Mouse (Mus musculus) megakaryocyte-erythroid progenitor cell, adult 5-6 weeks (primary cell): ENCODE measurements around the gene Wrb. TPM values are rescaled to one million over a fixed set of nuclear protein-coding genes. Genes with fewer than 3 reads are reported as not detected.
"Not testable (repeated sequence)": the region's sequence is repeated elsewhere in the genome, so short reads cannot be mapped to it uniquely, and the experiment has no call there.

Experiments
- ATAC-seq: replicated peaks from 2 replicates; pipeline ENCODE4 v1.8.0; 2016; ENCODE audit warnings: mild to moderate bottlenecking, inconsistent platforms; ENCODE audit not compliant: severe bottlenecking, poor library complexity, low FRiP score, low TSS enrichment
- total RNA-seq, 2 experiments: library from RNA; stranded (forward) in 1 of 2; stranded (reverse) in 1 of 2; fragments of 200-1000, 215-1000 nt in 1 of 2; fragments of >200 nt in 1 of 2; fragmentation: Nextera tagmentation in 1 of 2; gene quantifications; 2 replicates each; pipeline ENCODE4 v1.2.3; 2014 to 2017

Gene Wrb
- total RNA-seq (2014; fragmentation: Nextera tagmentation) (14.2 and 16.5 TPM in 2 replicates), total RNA-seq (2017) (11.1 and 25.0 TPM in 2 replicates)

DNA sequence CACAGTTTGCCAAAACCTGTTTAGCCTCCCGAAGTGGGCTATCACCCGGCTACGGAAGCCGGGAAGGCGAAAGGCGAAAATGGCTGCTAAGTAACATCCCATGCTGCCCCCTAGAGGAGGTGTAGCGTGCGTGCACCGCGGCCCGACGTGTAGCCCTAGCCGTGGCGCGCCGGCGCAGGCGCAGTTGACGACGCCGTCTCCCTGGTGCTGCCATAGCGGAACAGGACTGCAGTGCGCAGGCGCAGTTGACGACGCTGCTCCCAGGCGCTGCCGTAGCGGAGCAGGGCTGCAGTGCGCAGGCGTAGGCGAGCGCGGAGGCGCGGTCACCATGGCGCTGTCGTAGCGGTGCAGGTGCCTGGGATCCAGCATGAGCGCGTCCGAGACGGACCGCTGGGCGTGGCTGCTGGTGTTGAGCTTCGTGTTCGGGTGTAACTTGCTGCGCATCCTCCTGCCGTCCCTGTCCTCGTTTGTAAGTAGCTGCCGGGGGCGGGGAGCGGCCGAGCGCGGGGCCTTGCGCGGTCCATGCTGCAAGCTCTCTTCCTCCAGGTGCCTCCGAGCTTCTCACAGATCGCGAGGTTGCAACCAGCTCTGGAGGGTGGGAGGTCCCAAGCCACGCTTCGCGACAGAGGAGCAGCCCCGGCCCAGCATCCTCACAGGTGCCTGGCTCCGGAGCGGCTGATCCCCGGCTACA is at the start of gene Wrb:
TSS of gene Wrb (plus strand) at position 298 of the 691 bp plus-strand sequence.
- ATAC-seq, result peak; percentile 98

DNA sequence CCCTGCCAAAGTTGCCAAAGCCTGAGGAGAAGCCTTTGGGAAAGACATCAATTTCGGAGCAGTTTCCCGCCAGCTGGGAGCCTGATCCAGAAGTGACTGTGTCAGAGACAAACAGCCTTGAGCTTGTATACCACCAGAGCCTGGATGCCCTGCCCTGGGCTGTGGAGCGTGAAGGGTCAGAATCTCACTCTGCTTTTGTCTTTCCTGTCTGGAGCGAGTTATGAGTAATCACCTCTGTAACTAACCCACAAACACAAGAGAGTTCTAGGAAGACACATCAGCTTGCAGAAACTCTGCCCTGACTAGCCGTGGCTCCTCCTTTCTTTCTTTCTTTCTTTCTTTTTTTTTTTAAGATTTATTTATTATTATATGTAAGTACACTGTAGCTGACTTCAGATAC is 49.2 kb upstream of the Wrb start:
- ATAC-seq, result no peak

DNA sequence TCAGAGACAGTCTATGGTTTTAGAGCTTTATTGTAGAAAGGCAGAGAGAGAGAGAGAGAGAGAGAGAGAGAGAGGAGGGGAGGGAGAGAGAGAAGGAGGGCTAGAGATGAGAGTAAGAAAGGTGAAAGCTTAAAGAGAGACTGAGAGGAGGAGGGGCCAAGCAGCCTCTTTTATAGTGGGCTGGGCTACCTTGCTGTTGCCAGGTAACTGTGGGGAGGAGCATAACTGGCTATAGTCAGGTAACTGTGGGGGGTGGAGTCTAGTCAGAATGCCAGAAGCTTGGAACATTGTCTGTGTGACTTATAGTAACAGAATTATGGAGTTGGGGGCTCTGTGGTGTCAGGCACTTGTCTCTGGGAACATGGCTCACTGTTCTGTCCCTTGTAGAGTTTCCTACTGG is 47.4 kb upstream of the Wrb start:
- not testable (repeated sequence) for ATAC-seq

DNA sequence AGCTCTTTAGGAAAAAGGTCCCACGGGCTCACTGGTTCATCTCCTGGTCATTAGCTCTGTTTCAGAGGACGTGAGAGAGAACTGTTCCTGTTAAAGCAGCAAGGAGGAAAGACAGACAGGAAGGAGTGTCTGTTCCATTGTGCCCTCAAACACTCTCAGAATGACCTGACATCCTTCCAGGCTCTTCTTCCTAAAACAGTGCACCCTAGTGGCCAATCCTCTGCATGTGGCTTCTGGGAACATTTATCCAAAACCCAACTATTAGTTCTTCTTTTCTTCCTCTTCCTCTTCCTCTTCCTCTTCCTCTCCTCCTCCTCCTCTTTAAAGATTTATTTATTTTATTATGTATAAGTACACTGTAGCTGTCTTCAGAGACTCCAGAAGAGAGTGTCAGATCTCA is 42.2 kb upstream of the Wrb start:
- ATAC-seq, result peak; percentile 84; the same call in 1 of the 2 replicates

DNA sequence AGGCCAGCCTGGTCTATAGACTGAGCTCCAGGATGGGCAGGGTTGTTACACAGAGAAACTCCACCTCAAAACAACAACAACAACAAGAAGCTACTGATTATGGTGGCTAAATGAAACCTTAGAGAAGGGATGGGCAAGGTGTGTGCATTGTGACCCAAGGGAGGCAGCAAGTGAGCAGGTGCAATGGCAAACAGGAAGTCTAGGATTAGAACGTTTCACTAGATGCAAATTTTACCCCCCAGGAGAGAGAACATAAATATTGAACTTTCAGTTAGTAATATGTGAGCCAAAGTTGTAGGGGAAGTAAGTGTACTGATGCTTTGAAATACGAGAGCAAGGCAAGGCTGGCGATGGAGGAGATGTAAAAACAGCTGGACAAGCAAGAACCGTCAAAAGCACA is 35.5 kb upstream of the Wrb start:
- ATAC-seq, result no peak

DNA sequence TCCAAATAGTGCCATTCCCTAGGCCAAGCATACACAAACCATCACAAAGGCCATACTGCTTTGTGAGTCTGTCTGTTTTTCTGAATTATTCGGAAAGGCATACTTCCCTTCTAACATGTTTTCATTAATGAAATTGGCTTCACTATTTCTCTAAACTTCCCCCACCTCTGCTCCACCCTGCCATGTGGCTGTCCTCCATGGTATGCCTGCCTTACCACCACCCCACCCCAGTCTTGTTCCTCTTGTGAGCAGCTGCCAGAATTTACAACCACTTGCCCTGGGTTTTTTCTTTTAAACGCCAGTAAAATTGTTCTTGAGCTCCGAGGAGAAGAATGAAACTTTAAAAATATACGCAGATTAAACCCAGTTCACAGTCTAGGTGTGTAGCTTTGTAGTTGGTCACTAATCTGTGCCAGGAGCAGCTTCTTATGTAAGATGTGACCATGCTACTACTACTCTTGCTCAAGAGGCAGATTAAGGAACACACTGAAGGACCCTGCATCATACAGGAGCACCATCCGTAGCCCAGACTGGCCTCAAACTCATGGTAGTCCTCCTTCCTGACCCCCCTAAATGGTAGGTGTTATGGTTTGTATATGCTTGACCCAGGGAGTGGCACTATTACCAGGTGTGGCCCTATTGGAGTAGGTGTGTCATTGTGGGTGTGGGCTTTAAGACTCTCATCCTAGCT is 34.4 kb upstream of the Wrb start:
- no peak for ATAC-seq

DNA sequence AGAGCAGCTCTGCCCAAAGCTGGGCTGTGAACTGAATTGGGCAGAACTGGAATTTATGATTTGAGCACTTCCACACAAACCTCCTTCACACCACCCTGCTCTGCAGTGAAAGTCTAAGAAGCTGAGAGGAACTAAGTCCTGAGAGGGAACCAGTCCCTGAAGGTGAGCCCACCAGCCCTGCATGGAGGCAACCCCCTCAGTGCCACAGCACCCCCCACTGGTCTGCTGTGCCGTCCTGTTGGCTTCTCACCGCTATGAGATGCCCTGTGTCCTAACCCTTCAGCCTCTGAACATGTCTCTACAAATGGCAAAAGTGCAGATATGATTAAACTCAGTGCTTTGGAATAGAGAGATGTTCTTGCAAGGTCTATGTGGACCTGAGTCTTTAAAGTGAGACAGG is 32.4 kb upstream of the Wrb start:
- ATAC-seq, result no peak

DNA sequence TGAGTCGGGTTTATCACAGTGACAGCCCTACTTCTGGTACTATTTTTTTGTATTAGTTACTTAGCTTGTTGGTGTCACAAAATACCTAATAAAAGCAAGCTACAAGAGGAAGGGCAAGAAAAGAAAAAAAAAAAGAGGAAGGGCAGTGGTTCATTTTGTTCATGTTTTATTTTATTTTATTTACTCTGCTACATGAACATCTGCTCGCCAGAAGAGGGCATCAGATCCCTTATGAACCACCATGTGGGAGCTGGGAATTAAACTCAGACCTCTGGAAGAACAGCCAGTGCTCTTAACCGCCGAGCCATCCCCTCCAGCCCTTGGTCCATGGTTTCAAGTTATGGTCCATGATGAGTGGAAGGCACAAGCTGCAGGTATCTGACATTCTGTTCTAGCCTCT is 30.5 kb upstream of the Wrb start:
- no peak for ATAC-seq

DNA sequence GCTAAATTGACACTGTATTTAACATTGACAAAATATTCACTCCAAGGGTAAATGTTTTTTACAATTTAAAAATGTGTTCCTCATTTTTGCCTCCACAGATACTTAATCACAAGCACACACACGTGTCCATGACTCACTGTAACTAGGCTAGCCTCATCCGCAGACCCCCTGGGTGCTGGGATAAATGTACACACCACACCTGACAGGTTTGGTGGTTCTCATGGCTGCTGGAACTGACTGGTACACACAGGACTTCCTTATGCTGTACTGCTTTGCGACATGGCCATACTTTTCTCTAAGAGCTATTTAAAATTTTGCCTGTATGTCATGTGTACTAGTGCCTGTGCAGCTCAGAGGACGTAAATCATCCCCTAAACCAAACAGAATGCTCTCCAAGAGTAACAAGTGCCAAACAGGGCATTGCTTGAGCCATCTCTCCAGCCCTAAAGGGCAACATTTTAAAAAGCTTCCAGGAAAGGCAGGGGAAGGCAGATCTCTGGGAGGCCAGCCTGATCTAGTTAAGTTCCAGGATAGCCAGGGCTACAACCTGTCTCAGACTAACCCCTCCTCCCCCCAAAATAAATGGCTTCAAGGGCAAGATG is 25.1 kb upstream of the Wrb start:
- no peak for ATAC-seq

DNA sequence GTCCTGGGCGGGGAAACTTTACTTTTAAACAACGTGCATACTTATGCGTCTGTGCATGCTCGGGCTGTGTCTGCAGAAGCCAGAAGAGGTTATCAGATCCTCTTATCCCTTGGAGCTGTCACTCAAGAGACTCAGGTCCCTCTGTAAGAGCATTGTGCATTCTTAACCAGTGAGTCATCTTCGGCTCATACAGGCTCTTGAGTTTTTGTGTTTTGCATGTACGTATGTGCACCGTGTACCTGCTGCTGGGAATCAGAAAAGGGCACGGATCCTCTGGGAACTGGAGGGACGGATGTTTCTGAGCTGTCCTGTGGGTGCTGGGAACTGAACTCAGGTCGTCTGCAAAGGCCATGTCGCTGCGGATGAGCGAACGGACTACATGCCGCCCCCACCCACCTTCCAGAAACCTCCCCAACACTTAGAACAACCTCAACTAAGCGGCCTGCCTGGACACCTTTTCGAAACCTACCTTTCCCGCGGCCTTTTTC is 18.5 kb upstream of the Wrb start:
- ATAC-seq, result peak; percentile 32

DNA sequence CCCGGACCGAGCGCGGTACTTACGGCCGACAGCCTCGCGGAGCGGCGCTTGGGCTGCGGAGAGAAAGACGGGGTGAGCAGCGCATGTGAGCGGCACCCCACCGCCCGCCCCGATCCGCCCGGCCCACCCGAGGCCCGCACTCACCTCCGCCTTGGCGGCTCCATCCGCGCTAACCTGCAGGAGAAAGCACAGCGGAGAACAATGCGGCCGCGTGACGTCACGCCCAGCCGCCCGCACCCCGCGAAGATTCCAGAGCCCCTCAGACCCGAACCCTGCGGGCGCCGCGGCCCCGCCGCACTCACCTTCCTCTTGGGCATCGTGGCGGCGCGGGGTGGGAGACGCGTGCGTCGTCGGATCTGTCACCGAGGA is 17.9 kb upstream of the Wrb start:
- peak; percentile 29 for ATAC-seq

DNA sequence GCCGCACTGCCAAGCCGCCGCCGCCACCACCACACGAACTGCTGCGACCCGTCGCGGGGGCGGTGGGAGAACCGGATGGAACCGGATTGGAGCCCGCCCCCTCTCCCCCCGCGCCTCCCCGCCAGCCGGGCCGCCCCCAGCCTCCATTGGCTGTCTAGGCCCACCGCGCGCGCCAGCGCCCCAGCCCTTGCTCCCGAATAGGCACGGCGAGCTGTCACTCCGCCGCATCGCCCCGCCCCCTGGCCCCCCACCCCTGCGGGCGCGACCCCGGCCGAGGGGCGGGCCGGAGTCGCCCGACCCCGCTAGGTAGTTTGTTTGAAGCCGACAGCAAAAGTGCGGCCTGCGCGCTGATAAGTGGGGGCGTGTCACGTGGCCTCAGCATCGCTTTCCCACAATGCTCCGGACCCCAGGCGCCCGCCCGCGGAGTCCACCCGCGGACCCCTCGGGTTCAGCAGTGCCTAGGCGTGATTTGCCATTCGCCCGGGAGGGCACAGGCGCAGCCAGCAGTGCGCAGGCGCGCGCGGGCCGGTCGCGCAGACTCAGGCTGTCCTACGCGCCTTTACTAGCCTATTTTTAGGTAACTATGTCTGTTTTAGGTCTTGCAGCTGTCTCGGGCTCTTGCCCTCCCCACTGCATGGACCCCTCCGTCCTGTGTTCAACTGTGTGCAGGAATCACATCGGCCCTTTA is 17.4 kb upstream of the Wrb start, which contains the start of gene Hmgn1:
TSS of gene Hmgn1 (minus strand) at position 73 of the 688 bp plus-strand sequence.
- peak; percentile 89 for ATAC-seq

DNA sequence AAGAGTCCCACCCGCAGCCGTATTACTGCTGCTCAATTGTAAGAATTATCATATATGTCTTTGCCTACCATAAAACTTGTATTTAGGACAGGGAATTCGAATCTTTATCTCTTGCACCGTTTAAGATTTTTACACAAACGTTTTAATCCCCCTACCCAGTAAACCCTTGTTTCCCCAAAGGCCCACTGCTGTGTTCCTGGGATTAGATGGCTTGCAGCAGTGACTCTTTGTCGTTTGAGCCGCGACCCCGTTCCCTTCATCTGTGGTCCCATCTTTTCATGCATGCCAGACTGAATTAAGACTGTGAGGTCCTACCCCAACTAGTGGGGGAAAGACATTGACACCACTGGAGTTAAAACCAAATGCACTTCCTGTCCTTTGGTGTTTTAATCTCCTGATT is 16.7 kb upstream of the Wrb start:
- no peak for ATAC-seq

DNA sequence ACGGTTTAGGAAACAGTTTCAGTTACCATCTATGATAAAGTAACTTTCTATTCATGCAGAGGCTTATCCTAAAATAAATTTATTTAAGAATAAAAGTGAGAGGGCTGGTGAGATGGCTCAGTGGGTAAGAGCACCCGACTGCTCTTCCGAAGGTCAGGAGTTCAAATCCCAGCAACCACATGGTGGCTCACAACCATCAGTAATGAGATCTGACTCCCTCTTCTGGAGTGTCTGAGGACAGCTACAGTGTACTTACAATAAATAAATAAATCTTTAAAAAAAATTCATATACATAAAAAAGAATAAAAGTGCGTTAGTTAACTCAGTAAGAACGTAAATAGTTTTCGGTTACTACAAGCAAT is 478 bp upstream of the Wrb start:
- ATAC-seq, result not testable (repeated sequence)

DNA sequence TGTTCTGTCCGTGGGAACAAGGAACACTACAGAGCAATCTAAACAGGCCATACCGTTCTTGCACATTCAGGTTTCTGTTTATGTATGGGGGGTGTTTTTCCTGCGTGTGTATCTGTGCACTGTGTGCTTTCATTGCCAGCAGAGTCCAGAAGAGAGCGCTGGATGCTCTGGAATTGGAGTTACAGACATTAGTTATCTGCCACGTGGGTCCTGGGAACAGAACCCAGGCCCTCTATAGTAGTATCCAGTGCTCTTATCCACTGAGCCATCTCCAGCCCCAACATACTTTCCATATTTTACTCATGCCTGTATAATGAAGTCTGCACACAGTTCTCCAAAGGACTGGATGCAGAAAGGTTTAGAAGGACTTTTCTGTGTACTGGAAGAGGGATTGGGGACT is 607 bp downstream of the Wrb start:
- peak; percentile 25 for ATAC-seq

DNA sequence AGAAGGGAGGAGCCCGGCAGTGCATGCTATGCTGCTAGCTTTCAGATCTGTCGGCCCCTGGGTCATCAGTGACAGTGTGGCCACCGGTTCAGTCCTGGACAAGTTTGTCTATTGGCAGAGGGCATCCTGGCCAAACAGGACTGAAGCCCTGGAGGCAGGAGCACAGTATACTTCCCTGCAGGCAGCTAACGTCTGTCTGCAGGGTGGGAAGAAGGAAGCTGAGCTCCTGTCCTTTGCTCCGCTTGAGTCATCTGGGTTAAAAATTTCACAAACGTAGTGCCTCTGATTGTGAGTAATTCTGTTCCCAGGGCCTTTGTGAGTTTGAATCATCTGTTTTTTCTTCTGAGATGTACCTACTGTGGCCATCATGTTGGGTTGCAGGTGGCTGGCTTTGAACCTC is 3.6 kb downstream of the Wrb start:
- no peak for ATAC-seq

DNA sequence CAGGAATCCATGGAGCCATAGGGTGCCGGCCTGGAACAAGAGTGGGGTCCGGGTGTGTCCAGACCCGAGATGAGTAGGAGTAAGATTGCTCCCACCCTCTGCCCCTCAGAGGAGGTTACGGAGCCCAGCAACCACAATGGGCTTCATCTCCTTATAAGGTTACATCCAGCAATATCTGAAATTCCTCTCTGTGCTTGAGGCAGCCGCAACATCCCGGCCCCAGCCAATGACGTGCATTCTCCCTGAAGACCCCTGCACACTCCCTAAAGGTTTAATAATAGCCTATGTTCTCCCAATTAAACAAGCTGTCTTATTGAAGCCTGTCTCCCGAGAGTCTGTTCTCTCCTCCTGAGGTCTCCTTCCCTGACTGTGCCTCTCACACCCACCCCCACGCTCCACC is 4.1 kb downstream of the Wrb start:
- ATAC-seq, result no peak

DNA sequence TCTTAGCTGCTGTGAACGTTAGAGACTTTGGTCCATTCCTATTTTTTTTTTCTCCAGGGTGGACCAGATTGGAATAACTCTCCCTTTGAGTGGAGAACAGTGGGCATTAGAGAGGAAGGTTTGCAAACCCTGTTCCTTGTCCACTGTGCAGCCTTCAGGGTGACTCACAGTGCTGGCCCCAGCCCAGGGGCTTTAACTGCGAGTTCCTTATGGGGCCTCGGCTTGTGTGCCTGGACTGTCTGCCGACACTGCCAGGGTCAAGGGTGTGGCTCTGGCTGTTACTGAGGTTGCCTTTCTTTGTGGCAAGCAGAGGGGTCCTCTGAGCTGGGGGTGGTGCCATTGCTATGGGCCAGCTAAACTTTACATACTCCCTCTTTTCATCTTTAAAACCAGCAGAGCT is 5.8 kb downstream of the Wrb start:
- ATAC-seq, result no peak

DNA sequence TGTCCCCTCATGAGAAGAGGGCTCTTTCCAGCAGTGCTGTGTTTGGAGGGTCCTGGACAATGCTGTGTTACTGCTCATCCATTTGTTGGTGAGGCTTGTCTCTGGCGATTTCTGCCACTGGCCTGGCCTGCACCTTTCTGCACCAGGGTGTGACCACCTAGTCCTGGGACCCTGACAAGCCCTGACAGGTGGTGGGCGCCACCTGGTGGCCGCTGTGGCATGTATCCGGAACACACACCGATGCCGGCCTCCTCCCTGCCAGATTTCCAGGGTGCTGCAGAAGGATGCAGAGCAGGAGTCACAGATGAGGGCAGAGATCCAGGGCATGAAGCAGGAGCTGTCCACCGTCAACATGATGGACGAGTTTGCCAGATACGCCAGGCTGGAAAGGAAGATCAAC is 6.3 kb downstream of the Wrb start:
- peak; percentile 83 for ATAC-seq

DNA sequence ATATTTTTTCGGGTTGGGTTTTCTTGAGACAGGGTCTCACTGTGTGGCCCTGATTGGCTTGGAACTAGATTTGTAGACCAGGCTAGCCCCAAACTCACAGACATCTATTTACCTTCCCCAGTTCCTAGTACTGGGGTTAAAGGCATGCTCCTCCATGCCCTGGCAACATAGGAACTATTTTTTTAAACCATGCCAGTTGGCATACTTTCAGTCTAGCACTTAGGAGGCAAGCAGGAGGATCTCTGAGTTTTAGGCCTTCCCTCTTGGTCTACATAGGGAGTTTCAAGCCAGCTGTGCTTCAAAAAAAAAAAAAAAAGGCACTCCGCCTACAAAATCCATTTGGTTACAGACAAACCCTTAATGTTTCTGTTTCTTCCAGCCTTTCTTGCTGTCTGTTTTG is 9.3 kb downstream of the Wrb start:
- no peak for ATAC-seq
